Mouse (Mus musculus) bone marrow, adult 2 months (tissue): Measurements from ENCODE around the gene Nxt1.

Experiments used
- CTCF ChIP-seq: fragments of 200-500 bp; IDR thresholded peaks from 2 replicates; pipeline ENCODE4 v1.5.1; 2011; ENCODE audit warnings: low read length, control low read depth; ENCODE audit not compliant: control insufficient read depth, insufficient read depth
- POLR2A ChIP-seq: fragments of 200-500 bp; IDR thresholded peaks from 2 replicates; pipeline ENCODE4 v1.6.1; 2011; ENCODE audit warnings: low read depth, mild to moderate bottlenecking, control low read depth, low read length, borderline replicate concordance; ENCODE audit not compliant: control insufficient read depth

- TF ChIP-seq POLR2A (no peak), CTCF (no peak)
Measured at GRCm38 (mm10) chr2:148634466-148634865, 37.9 kb upstream of the Nxt1 start.
